Mouse (Mus musculus) heart, postnatal 36 days (tissue): Measurements from ENCODE around the gene Pcnx. TPM values are rescaled to one million over a fixed set of nuclear protein-coding genes. Genes with fewer than 3 reads are reported as not detected.
"Not testable (repeated sequence)": the region's sequence is repeated elsewhere in the genome, so short reads cannot be mapped to it uniquely, and the experiment has no call there.

Experiments
- DNase-seq, 2 experiments: peaks; one replicate each; pipeline ENCODE4 v3.0.0; 2021 to 2022
- intact Hi-C: fragments of 180-260 bp; cut with DNase I; formaldehyde crosslinking; loops from one replicate; pipeline ENCODE4 v1.15.1; 2025
- total RNA-seq, 2 experiments: library from RNA; stranded (reverse); gene quantifications; 2 replicates each; pipeline ENCODE4 v1.2.3; 2021

Pcnx gene
- total RNA-seq, 2 experiments from 2014 or later = 54.6 to 57.8 TPM

- intact Hi-C loops = no loop called here
- no peak for DNase-seq
These were observed 81.4 kb downstream of the Pcnx start for GRCm38 (mm10) chr12:81941191-81941590.

GRCm38 (mm10) chr12:81943331-81944062, 83.7 kb downstream of the Pcnx start:
- DNase-seq = no peak

GRCm38 (mm10) chr12:81949026-81949425, 89.2 kb downstream of the Pcnx start:
- DNase-seq = no peak
- intact Hi-C loops = no loop called here

More at GRCm38 (mm10) chr12:81943331-81944062, 83.7 kb downstream of the Pcnx start:
- intact Hi-C loops = no loop called here

GRCm38 (mm10) chr12:81950016-81950415, 90.2 kb downstream of the Pcnx start:
- intact Hi-C loops = no loop called here
- no peak for DNase-seq

- no peak for DNase-seq
- intact Hi-C loops = no loop called here
These were observed 98.5 kb downstream of the Pcnx start for GRCm38 (mm10) chr12:81958351-81958750.

- intact Hi-C loops = no loop called here
- DNase-seq = no peak
These were observed 105.6 kb downstream of the Pcnx start for GRCm38 (mm10) chr12:81965416-81965815.

- intact Hi-C loops = loop anchor here (5.0 kb wide), 1 partner anchor 174 kb away; no protein-coding TSS in a partner anchor
These were observed 111.4 kb downstream of the Pcnx start for GRCm38 (mm10) chr12:81971042-81971883.

GRCm38 (mm10) chr12:81971884-81972362, 112.1 kb downstream of the Pcnx start:
- intact Hi-C loops = loop anchor here (5.0 kb wide), 1 partner anchor 175 kb away; no protein-coding TSS in a partner anchor
- DNase-seq = no peak

More at GRCm38 (mm10) chr12:81971042-81971883, 111.4 kb downstream of the Pcnx start:
- peak in 1 of 2 experiments; percentile 15 for DNase-seq

GRCm38 (mm10) chr12:81974806-81975205, 115.0 kb downstream of the Pcnx start:
- intact Hi-C loops = loop anchor here (5.0 kb wide), 2 partner anchors 178 to 497 kb away; no protein-coding TSS in a partner anchor
- peak in 1 of 2 experiments; percentile 19 for DNase-seq

GRCm38 (mm10) chr12:81977346-81977745, 117.5 kb downstream of the Pcnx start:
- intact Hi-C loops = loop anchor here (5.0 kb wide), 1 partner anchor 495 kb away; no protein-coding TSS in a partner anchor
- no peak for DNase-seq

GRCm38 (mm10) chr12:81979312-81979711, 119.5 kb downstream of the Pcnx start:
- intact Hi-C loops = loop anchor here (5.0 kb wide), 1 partner anchor 493 kb away; no protein-coding TSS in a partner anchor
- no peak for DNase-seq

- DNase-seq = no peak
- intact Hi-C loops = no loop called here
These were observed 132.3 kb downstream of the Pcnx start for GRCm38 (mm10) chr12:81992106-81992505.

GRCm38 (mm10) chr12:81992996-81993395, 133.2 kb downstream of the Pcnx start:
- intact Hi-C loops = no loop called here
- DNase-seq = no peak

GRCm38 (mm10) chr12:81994911-81995667, 135.3 kb downstream of the Pcnx start:
- intact Hi-C loops = no loop called here

GRCm38 (mm10) chr12:81996679-81997362, 137.0 kb downstream of the Pcnx start:
- intact Hi-C loops = no loop called here
- no peak for DNase-seq

More at GRCm38 (mm10) chr12:81994911-81995667, 135.3 kb downstream of the Pcnx start:
- DNase-seq = no peak

- intact Hi-C loops = no loop called here
- DNase-seq = no peak
These were observed 137.7 kb downstream of the Pcnx start for GRCm38 (mm10) chr12:81997497-81997896.

- DNase-seq, intact Hi-C loops: not testable (repeated sequence)
These were observed 142.9 kb downstream of the Pcnx start for GRCm38 (mm10) chr12:82002697-82003096.

- intact Hi-C loops, DNase-seq: not testable (repeated sequence)
These were observed 166.2 kb downstream of the Pcnx start for GRCm38 (mm10) chr12:82025901-82026633.

GRCm38 (mm10) chr12:82033524-82033923, 173.7 kb downstream of the Pcnx start:
- DNase-seq, intact Hi-C loops: not testable (repeated sequence)
